Mouse (Mus musculus): ENCODE results near the gene Vav1. TPM values are rescaled to one million over a fixed set of nuclear protein-coding genes. Genes with fewer than 3 reads are reported as not detected.

Vav1 gene
- polyA plus RNA-seq, 1 experiment from 2014 or later, result 14.1 TPM

- H3K4me1 ChIP-seq (ENCODE audit: insufficient read depth), result peaks cover 29% of the 10 kb centered on the region
- peak overlapping the region; percentile 57 for H3K4me3 ChIP-seq (ENCODE audit: low read depth, low read length)
- TF ChIP-seq EP300 (IDR thresholded peaks at IDR 0.05; ENCODE audit: low read depth) (no peak), CTCF (IDR thresholded peaks at IDR 0.05; ENCODE audit: low read depth) (no peak)
- peak overlapping the region; percentile 91 for H3K27ac ChIP-seq (ENCODE audit: low read depth)
- H3K9me3 ChIP-seq (ENCODE audit: low read length), result no peaks in the 10 kb centered on the region
- H3K9ac ChIP-seq (replicated peaks), result peak overlapping the region; percentile 67
- no peaks in the 10 kb centered on the region for H3K36me3 ChIP-seq (replicated peaks; ENCODE audit: insufficient read depth, low read length)
- H3K27me3 ChIP-seq (ENCODE audit: insufficient read depth, low read length), result no peaks in the 10 kb centered on the region
- no peak for DNase-seq
- 24% methylated on average over 9 of the region's 9 CpGs for WGBS (ENCODE audit: insufficient replicate concordance)
- peak overlapping the region; percentile 58 for H3K4me2 ChIP-seq (ENCODE audit: low read depth, low read length)
- ATAC-seq, result peak; percentile 5; the same call in 1 of the 2 replicates
Measured at GRCm38 (mm10) chr17:57279591-57280224, 808 bp downstream of the Vav1 start.

DNA sequence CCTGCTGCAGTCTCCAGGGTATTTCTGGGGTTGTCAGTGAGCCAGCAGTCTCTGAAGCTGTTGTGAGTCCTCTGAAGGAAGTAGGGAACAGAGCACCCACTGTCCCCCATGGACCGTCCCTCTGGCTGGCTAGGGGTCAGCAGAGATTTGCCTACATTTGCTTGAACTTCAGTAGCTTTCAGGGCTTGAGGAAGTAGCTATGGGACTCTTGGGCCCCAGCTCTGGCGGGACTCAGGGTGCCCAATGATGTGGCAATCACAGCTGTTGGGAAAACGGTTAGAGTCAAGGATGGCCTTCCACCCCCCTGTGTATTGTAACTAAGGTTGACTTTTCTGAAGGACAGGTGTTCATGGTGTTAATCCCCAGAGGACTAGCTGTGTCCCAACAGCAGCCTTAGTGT lies 1.5 kb downstream of the Vav1 start:
- H3K27me3 ChIP-seq (ENCODE audit: insufficient read depth, low read length), result no peaks in the 10 kb centered on the region
- H3K9me3 ChIP-seq (ENCODE audit: low read length), result no peaks in the 10 kb centered on the region
- H3K36me3 ChIP-seq (replicated peaks; ENCODE audit: insufficient read depth, low read length), result no peaks in the 10 kb centered on the region
- DNase-seq, result peak; percentile 45
- H3K27ac ChIP-seq (ENCODE audit: low read depth), result peak overlapping the region; percentile 91
- 34% methylated on average over 3 of the region's 3 CpGs for WGBS (ENCODE audit: insufficient replicate concordance)
- peak overlapping the region; percentile 64 for H3K9ac ChIP-seq (replicated peaks)
- peak; percentile 4; the same call in 1 of the 2 replicates for ATAC-seq
- TF ChIP-seq CTCF (IDR thresholded peaks at IDR 0.05; ENCODE audit: low read depth), result no peak
- TF ChIP-seq EP300 (IDR thresholded peaks at IDR 0.05; ENCODE audit: low read depth), result no peak
- peak overlapping the region; percentile 58 for H3K4me2 ChIP-seq (ENCODE audit: low read depth, low read length)
- peak overlapping the region; percentile 57 for H3K4me3 ChIP-seq (ENCODE audit: low read depth, low read length)
- H3K4me1 ChIP-seq (ENCODE audit: insufficient read depth), result peaks cover 25% of the 10 kb centered on the region

GRCm38 (mm10) chr17:57283906-57284305 lies 5.0 kb downstream of the Vav1 start:
- no peak for ATAC-seq
- Histone ChIP-seq H3K9me3 (ENCODE audit: low read length) (no peaks in the 10 kb centered on the region), H3K4me2 (ENCODE audit: low read depth, low read length) (no peak overlapping the region), H3K27me3 (ENCODE audit: insufficient read depth, low read length) (no peaks in the 10 kb centered on the region), H3K4me1 (ENCODE audit: insufficient read depth) (0 out of 2 replicates have a peak, but pooled peaks cover 8% of the 10 kb centered on the region), H3K4me3 (ENCODE audit: low read depth, low read length) (no peak overlapping the region), H3K36me3 (replicated peaks; ENCODE audit: insufficient read depth, low read length) (peaks cover 5% of the 10 kb centered on the region), H3K27ac (ENCODE audit: low read depth) (no peak overlapping the region), H3K9ac (replicated peaks) (no peak overlapping the region)
- no peak for DNase-seq
- TF ChIP-seq EP300 (IDR thresholded peaks at IDR 0.05; ENCODE audit: low read depth), result no peak
- TF ChIP-seq CTCF (IDR thresholded peaks at IDR 0.05; ENCODE audit: low read depth), result no peak
- WGBS (ENCODE audit: insufficient replicate concordance), result 75% methylated on average over 5 of the region's 5 CpGs

DNA sequence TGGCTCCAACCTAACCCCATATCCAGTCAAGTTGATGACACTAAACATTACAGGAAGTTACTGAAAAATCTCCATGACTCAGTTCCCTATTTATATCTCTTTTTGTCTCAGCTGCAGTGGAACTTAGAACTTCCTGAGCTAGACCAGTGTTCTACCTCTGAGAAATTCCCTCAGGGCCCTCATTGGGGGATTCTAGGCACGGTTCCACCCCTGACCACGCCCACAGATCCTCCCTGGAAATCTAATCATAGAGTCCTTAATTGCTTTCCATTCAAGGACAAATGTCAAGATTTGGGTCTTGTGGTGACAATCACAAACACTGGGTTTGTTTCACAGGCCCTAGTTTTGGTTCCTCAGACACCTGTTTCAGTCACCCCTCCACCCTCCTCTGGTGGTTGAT lies 6.2 kb downstream of the Vav1 start:
- DNase-seq, result no peak
- Histone ChIP-seq H3K9me3 (ENCODE audit: low read length) (0 out of 2 replicates have a peak, but pooled peaks cover 2% of the 10 kb centered on the region), H3K27ac (ENCODE audit: low read depth) (0 out of 2 replicates have a peak overlapping the region, but pooled peaks have one; percentile 11), H3K9ac (replicated peaks) (no peak overlapping the region), H3K4me3 (ENCODE audit: low read depth, low read length) (no peak overlapping the region), H3K36me3 (replicated peaks; ENCODE audit: insufficient read depth, low read length) (peaks cover 5% of the 10 kb centered on the region), H3K27me3 (ENCODE audit: insufficient read depth, low read length) (no peaks in the 10 kb centered on the region), H3K4me2 (ENCODE audit: low read depth, low read length) (no peak overlapping the region), H3K4me1 (ENCODE audit: insufficient read depth) (peaks cover 12% of the 10 kb centered on the region; the same call in 1 of the 2 replicates)
- TF ChIP-seq CTCF (IDR thresholded peaks at IDR 0.05; ENCODE audit: low read depth) (no peak), EP300 (IDR thresholded peaks at IDR 0.05; ENCODE audit: low read depth) (no peak)
- WGBS (ENCODE audit: insufficient replicate concordance), result 39% methylated on average over 2 of the region's 2 CpGs
- ATAC-seq, result no peak

GRCm38 (mm10) chr17:57286718-57287355 lies 7.9 kb downstream of the Vav1 start:
- no peak for DNase-seq
- 39% methylated on average over 8 of the region's 8 CpGs for WGBS (ENCODE audit: insufficient replicate concordance)
- Histone ChIP-seq H3K4me3 (ENCODE audit: low read depth, low read length) (no peak overlapping the region), H3K36me3 (replicated peaks; ENCODE audit: insufficient read depth, low read length) (peaks cover 5% of the 10 kb centered on the region), H3K27ac (ENCODE audit: low read depth) (no peak overlapping the region; the same call in 1 of the 2 replicates), H3K9me3 (ENCODE audit: low read length) (0 out of 2 replicates have a peak, but pooled peaks cover 2% of the 10 kb centered on the region), H3K4me1 (ENCODE audit: insufficient read depth) (peaks cover 16% of the 10 kb centered on the region; the same call in 1 of the 2 replicates), H3K9ac (replicated peaks) (no peak overlapping the region), H3K27me3 (ENCODE audit: insufficient read depth, low read length) (no peaks in the 10 kb centered on the region), H3K4me2 (ENCODE audit: low read depth, low read length) (no peak overlapping the region)
- TF ChIP-seq EP300 (IDR thresholded peaks at IDR 0.05; ENCODE audit: low read depth), result no peak
- no peak for TF ChIP-seq CTCF (IDR thresholded peaks at IDR 0.05; ENCODE audit: low read depth)
- ATAC-seq, result no peak

GRCm38 (mm10) chr17:57289252-57289651 lies 10.4 kb downstream of the Vav1 start:
- Histone ChIP-seq H3K9ac (replicated peaks) (no peak overlapping the region), H3K36me3 (replicated peaks; ENCODE audit: insufficient read depth, low read length) (peaks cover 10% of the 10 kb centered on the region), H3K4me1 (ENCODE audit: insufficient read depth) (peaks cover 16% of the 10 kb centered on the region; the same call in 1 of the 2 replicates), H3K4me3 (ENCODE audit: low read depth, low read length) (no peak overlapping the region), H3K4me2 (ENCODE audit: low read depth, low read length) (no peak overlapping the region), H3K27me3 (ENCODE audit: insufficient read depth, low read length) (no peaks in the 10 kb centered on the region), H3K9me3 (ENCODE audit: low read length) (0 out of 2 replicates have a peak, but pooled peaks cover 2% of the 10 kb centered on the region), H3K27ac (ENCODE audit: low read depth) (peak overlapping the region; percentile 65; the same call in 1 of the 2 replicates)
- no peak for TF ChIP-seq CTCF (IDR thresholded peaks at IDR 0.05; ENCODE audit: low read depth)
- TF ChIP-seq EP300 (IDR thresholded peaks at IDR 0.05; ENCODE audit: low read depth), result no peak
- WGBS (ENCODE audit: insufficient replicate concordance), result 80% methylated on average over 5 of the region's 5 CpGs
- DNase-seq (no peak), ATAC-seq (no peak)
